Mouse (Mus musculus) embryonic facial prominence, embryonic 14.5 days (tissue): ENCODE data around the gene Src. TPM values are rescaled to one million over a fixed set of nuclear protein-coding genes. Genes with fewer than 3 reads are reported as not detected.
A peak's percentile ranks its signal among the peaks of the same experiment; 100 is the strongest.

Experiments
- ATAC-seq: fragments of 200-750 bp; cut with Nextera tagmentation; 2 replicates; pipeline ENCODE4 v1.8.0; 2017; ENCODE audit warnings: low read depth, moderate number of reproducible peaks, moderate TSS enrichment
- DNase-seq: peaks from one replicate; pipeline ENCODE4 v3.0.0-alpha.2; 2015; ENCODE audit warnings: low spot score
- H3K27ac ChIP-seq: fragments of 300-500 bp; sonication (generic); replicated peaks from 2 replicates; pipeline ENCODE4 v1.5.1; 2014; ENCODE audit warnings: low read depth, mild to moderate bottlenecking, low read length, moderate library complexity
- H3K27me3 ChIP-seq: fragments of 300-500 bp; sonication (generic); replicated peaks from 2 replicates; pipeline ENCODE4 v1.6.1; 2014; ENCODE audit warnings: low read length; ENCODE audit not compliant: control insufficient read depth, insufficient read depth
- H3K36me3 ChIP-seq: fragments of 300-500 bp; sonication (generic); 2 replicates; pipeline ENCODE4 v1.6.1; 2014; ENCODE audit warnings: low read length, mixed read lengths; ENCODE audit not compliant: control insufficient read depth, insufficient read depth
- H3K4me1 ChIP-seq: fragments of 300-500 bp; sonication (generic); 2 replicates; pipeline ENCODE4 v1.6.1; 2014; ENCODE audit warnings: antibody characterized with exemption, low read length; ENCODE audit not compliant: control insufficient read depth, insufficient read depth
- H3K4me2 ChIP-seq: fragments of 300-500 bp; sonication (generic); 2 replicates; pipeline ENCODE4 v1.6.1; 2014; ENCODE audit warnings: low read depth, mild to moderate bottlenecking, low read length, moderate library complexity, mixed read lengths
- H3K4me3 ChIP-seq: fragments of 300-500 bp; sonication (generic); 2 replicates; pipeline ENCODE4 v1.5.1; 2014; ENCODE audit warnings: low read depth, mild to moderate bottlenecking, low read length
- H3K9ac ChIP-seq: fragments of 300-500 bp; sonication (generic); 2 replicates; pipeline ENCODE4 v1.6.1; 2014; ENCODE audit warnings: low read depth, mild to moderate bottlenecking, low read length, moderate library complexity, mixed read lengths
- H3K9me3 ChIP-seq: fragments of 300-500 bp; sonication (generic); 2 replicates; pipeline ENCODE4 v1.6.1; 2016; ENCODE audit warnings: low read length; ENCODE audit not compliant: control insufficient read depth
- whole genome bisulfite sequencing: fragments of 180-500 bp; shearing (Covaris S2); extraction: QIAGEN DNeasy Blood & Tissue Kit; methylation state at CpG from one replicate; pipeline ENCODE4 v1.1.7; 2014; 5-methylcytosine and 5-hydroxymethylcytosine counted together
- polyA plus RNA-seq: library from polyadenylated mRNA; unstranded; fragments of >200 nt; fragmentation: Nextera tagmentation; extraction: Ambion mirVana; gene quantifications from 2 replicates; pipeline ENCODE4 v1.2.1, GENCODE M21; 2014

Gene Src
- polyA plus RNA-seq, 1 experiment from 2014 or later, result 12.6 TPM

DNA sequence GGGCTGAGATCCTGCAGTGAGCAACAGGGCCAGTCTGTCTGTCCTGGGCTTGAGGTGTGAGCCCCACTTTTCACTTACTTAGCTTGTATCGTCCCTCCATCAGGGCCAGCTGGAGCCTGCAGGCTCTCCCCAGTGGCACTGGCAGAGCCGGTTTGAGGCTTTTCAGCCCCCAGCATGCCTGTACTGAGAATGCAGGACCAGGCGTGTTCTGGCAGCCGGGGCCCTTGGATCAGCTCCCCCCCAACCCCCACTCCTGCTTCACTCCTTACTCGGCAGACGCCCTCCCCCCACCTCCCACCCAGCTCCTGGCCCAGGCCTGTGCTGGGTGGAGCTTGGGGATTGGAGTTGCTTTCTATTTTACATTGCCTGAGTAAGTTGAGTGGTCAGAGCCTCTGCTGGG is 16.3 kb downstream of the Src start:
- 17% methylated on average over 5 of the region's 6 CpGs for WGBS

DNA sequence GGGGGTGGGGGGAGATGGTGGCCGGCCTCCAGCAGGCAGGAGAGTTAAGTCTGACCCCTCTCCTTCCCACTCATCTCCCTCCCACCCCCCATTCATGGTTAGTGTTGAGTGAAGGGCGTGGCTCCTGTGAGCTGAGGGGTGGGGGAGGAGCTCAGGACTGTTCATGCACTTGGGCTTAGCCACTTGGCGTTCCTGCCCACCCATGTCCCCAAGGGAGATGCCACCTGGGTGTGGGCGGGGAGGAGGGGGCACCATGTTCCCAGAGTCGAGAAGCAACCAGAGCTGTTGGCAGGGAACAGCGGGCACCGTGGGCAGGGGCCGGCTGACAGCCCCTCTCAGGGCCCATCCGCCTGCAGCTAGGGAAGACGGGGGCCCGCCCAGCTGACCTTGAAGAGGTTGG is 18.3 kb downstream of the Src start:
- no peak overlapping the region for H3K9ac ChIP-seq
- WGBS, result 84% methylated on average over 11 of the region's 11 CpGs
- ATAC-seq (no peak), DNase-seq (no peak)
- H3K27ac ChIP-seq, result no peak overlapping the region
- peaks cover 10% of the 10 kb centered on the region for H3K9me3 ChIP-seq
- no peaks in the 10 kb centered on the region for H3K27me3 ChIP-seq
- peaks cover 49% of the 10 kb centered on the region for H3K36me3 ChIP-seq
- peaks cover 28% of the 10 kb centered on the region for H3K4me1 ChIP-seq
- no peak overlapping the region for H3K4me3 ChIP-seq
- H3K4me2 ChIP-seq, result no peak overlapping the region

More for the DNA sequence above, 16.3 kb downstream of the Src start:
- peak; percentile 80 for ATAC-seq
- peak; percentile 93 for DNase-seq
- H3K27me3 ChIP-seq, result no peaks in the 10 kb centered on the region
- H3K9ac ChIP-seq, result peak overlapping the region; percentile 21
- H3K4me2 ChIP-seq, result 0 out of 2 replicates have a peak overlapping the region, but pooled peaks have one; percentile 15
- H3K36me3 ChIP-seq, result peaks cover 30% of the 10 kb centered on the region
- peaks cover 31% of the 10 kb centered on the region for H3K4me1 ChIP-seq
- H3K9me3 ChIP-seq, result no peaks in the 10 kb centered on the region
- no peak overlapping the region for H3K4me3 ChIP-seq
- peak overlapping the region; percentile 86 for H3K27ac ChIP-seq

DNA sequence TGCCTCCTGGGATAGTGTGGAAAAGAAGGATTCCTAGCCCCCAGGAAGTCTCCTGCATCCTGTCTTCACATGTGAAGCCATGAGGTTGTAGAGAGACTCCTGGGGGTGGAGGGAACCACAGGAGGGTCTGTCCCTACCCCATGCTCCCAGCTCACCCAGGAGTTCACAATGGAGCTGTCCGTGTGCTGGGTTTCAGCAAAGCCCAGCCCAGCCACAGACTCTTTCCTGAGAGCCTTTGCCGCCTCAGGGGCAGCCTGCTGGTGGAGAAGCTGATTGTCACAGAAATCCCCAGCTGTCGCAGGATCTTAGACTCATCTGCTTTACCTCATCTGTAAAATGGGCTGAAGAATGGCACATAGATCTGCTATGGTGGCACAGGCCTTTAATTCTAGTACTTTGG is 18.9 kb downstream of the Src start:
- WGBS, result 89% methylated on average over 3 of the region's 3 CpGs
- H3K4me3 ChIP-seq, result no peak overlapping the region
- peaks cover 55% of the 10 kb centered on the region for H3K36me3 ChIP-seq
- H3K9me3 ChIP-seq, result peaks cover 11% of the 10 kb centered on the region
- no peak overlapping the region for H3K9ac ChIP-seq
- no peak overlapping the region for H3K4me2 ChIP-seq
- H3K27ac ChIP-seq, result no peak overlapping the region
- peaks cover 22% of the 10 kb centered on the region for H3K4me1 ChIP-seq
- ATAC-seq (no peak), DNase-seq (no peak)
- H3K27me3 ChIP-seq, result no peaks in the 10 kb centered on the region

DNA sequence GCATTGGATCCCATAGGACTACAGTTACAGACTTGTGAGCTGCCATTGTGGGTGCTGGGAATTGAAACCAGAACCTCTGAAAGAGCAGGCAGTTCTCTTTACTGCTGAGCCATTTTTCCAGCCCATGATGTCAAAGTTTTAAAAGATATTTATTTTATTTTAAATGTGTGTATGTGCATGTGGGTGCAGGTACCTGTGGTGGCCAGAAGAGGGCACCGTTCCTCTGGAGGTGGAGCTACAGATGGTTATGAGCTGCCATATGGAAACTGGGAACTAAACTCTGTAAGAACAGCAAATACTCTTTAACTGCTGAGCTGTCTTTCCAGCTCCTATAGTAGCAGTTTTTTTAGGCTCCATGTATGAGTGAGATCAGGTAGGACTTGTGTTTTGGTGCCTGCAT is 23.1 kb downstream of the Src start:
- Histone ChIP-seq H3K4me2 (no peak overlapping the region), H3K4me1 (no peaks in the 10 kb centered on the region), H3K9ac (no peak overlapping the region), H3K4me3 (no peak overlapping the region), H3K27me3 (no peaks in the 10 kb centered on the region), H3K36me3 (peaks cover 54% of the 10 kb centered on the region), H3K9me3 (peaks cover 11% of the 10 kb centered on the region), H3K27ac (no peak overlapping the region)
- whole genome bisulfite sequencing, result 91% methylated on average over 1 of the region's 1 CpGs
- DNase-seq (no peak), ATAC-seq (no peak)

DNA sequence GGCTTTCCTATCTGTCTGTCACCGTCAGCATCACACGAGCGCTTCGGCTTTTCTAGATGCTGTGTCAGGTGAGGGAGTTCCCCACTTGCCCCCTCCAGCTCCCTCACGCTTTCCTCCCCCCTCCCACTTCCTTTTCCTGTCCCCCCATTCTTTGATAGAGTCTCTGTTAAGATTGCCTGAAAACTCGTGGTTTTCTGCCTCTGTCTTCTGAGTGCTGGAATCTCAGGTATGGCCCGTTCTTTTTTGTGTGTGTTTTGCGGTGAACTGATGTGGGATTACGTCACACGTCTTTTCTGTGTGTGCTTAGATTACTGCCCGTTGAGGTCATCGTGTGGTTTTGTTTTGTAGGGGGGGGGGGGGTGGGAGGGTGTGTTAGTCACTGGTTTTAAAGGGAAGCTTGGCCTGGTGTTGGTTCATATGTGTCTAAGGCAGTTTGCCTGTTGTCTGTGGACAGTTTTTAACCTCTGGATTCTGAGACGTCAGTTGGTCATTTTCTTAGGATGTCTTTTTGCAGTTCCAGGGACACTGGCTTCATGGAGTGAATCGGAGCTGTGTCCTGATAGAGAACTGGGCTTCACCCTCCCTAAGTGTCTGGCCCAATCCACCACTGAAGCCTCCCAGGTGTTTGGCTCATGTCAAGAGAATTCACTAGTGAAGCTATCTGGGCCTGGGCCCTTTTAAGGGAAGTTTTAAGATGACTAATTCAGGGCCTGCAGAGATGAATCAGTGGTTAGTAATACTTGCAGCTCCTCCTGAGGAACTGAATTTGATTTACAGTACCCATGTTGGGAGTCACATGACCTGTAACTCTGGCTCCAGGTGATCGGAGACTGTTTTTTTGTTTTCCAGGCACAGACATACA is 29.3 kb downstream of the Src start:
- Histone ChIP-seq H3K9me3 (no peaks in the 10 kb centered on the region), H3K27ac (no peak overlapping the region), H3K36me3 (peaks cover 35% of the 10 kb centered on the region), H3K4me3 (no peak overlapping the region), H3K4me2 (no peak overlapping the region), H3K4me1 (no peaks in the 10 kb centered on the region), H3K9ac (no peak overlapping the region), H3K27me3 (no peaks in the 10 kb centered on the region)
- WGBS, result 71% methylated on average over 15 of the region's 15 CpGs
- DNase-seq (no peak), ATAC-seq (no peak)

DNA sequence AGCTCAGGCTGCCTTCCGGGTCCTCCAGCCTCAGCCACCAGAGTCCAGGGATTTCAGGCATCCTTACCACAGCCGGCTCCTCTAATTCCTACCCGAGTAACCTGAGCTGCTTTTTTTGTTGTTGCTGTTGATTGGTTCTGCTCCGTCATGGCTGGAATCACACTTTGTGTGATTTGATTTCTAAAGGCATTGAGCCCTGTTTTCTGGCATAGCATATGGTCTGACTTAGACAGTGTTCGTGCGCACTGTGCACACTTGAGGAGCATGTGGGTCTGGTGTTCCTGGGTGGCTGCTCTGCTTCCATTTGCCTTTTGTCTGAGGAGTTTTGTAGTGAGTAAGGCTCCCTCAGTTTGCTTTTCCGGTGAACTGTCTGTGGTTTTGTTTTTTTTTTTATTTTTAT is 30.1 kb downstream of the Src start:
- no peaks in the 10 kb centered on the region for H3K4me1 ChIP-seq
- H3K27ac ChIP-seq, result no peak overlapping the region
- H3K9ac ChIP-seq, result no peak overlapping the region
- DNase-seq (peak; percentile 62), ATAC-seq (peak; percentile 76)
- peaks cover 35% of the 10 kb centered on the region for H3K36me3 ChIP-seq
- H3K9me3 ChIP-seq, result no peaks in the 10 kb centered on the region
- H3K4me2 ChIP-seq, result no peak overlapping the region
- H3K4me3 ChIP-seq, result no peak overlapping the region
- 43% methylated on average over 7 of the region's 7 CpGs for WGBS
- H3K27me3 ChIP-seq, result no peaks in the 10 kb centered on the region

DNA sequence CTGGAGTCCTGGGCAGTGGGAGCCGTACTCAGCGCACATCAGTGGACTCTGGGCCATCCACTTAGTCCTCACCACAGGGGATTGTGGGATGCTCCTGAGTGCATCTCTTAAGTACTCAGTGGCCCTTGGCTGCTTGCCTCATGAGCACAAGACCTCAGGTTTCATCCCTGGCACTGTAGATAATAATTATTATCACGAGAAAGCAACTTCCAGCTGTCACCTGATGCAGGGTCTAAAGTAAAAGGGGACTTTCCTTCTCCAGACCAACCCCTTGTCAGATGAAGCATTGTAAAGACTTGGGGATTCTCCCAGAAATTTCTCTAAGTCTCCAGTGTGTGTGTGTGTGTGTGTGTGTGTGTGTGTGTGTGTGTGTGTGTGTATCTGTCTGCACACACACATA is 32.7 kb downstream of the Src start:
- Histone ChIP-seq H3K27ac (no peak overlapping the region), H3K4me1 (no peaks in the 10 kb centered on the region), H3K9me3 (no peaks in the 10 kb centered on the region), H3K4me3 (no peak overlapping the region), H3K27me3 (no peaks in the 10 kb centered on the region), H3K4me2 (no peak overlapping the region), H3K36me3 (peaks cover 39% of the 10 kb centered on the region), H3K9ac (no peak overlapping the region)
- DNase-seq (no peak), ATAC-seq (no peak)
- 78% methylated on average over 3 of the region's 3 CpGs for WGBS

DNA sequence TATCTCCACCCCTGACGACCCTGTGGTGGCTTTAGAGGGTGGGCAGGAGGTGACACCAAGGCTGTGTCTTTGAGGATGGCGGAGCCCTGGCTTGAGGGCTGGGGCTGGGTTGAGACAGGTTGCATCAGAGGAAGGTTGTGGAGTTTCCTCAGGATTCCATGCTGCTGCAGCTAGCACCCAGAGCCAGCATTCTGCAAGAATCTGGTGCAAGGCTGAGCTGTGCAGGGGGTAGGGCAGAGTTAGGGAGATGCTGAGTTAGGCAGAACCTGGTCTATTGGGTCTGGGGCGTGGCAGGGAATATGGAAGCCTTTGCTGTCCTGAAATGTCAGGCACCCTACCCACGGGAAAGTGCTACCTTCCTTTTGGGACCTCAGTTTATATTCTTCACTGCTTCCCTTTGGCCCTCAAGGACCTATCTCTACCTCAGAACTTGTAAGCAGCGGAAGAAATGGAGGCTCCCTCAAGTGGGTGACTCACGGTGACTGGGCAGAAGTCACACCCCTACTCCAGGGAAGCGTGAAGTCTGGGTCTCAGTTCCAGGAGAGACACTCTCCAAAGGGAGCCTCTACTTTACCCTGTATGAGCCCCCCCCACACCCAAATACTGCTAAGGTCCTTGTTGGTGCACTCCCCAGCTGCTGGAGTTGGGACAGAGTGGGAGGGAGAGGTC is 33.3 kb downstream of the Src start:
- DNase-seq (no peak), ATAC-seq (no peak)
- no peaks in the 10 kb centered on the region for H3K27me3 ChIP-seq
- WGBS, result 86% methylated on average over 7 of the region's 7 CpGs
- H3K9ac ChIP-seq, result no peak overlapping the region
- H3K4me3 ChIP-seq, result no peak overlapping the region
- no peak overlapping the region for H3K4me2 ChIP-seq
- H3K4me1 ChIP-seq, result no peaks in the 10 kb centered on the region
- H3K9me3 ChIP-seq, result no peaks in the 10 kb centered on the region
- peaks cover 37% of the 10 kb centered on the region for H3K36me3 ChIP-seq
- H3K27ac ChIP-seq, result no peak overlapping the region
